Mouse (Mus musculus) brain, adult 2 months (tissue): Measurements from ENCODE around the gene Nol3.
A peak's percentile ranks its signal among the peaks of the same experiment; 100 is the strongest.
"Not testable (repeated sequence)": the region's sequence is repeated elsewhere in the genome, so short reads cannot be mapped to it uniquely, and the experiment has no call there.

ENCODE experiments used
- DNase-seq: peaks from one replicate; pipeline ENCODE4 v3.0.0; 2011; ENCODE audit warnings: low read depth, low spot score

Gene Nol3

DNA sequence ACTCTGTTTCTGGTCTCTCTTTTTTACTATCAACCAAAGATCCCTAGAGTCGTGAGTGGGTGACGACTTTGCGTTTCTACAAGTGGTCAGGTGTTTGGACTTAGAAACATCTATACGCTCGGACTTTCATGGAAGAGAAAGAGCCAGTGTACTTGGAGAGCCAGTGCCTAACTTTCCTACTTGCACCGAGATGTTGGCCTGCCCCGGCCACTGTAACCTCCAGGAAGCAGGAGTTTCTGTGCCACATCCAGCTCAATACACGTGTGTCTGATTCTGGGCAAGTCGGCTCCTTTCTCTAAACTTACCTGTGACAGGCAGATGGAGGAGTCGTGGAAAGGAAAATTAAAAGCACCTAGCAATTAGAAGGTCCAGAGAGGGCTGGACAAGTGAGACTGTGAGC, at the start of gene Nol3:
Nol3 (plus strand) TSS at position 301 of the 400 bp plus-strand sequence.
- no peak for DNase-seq

DNA sequence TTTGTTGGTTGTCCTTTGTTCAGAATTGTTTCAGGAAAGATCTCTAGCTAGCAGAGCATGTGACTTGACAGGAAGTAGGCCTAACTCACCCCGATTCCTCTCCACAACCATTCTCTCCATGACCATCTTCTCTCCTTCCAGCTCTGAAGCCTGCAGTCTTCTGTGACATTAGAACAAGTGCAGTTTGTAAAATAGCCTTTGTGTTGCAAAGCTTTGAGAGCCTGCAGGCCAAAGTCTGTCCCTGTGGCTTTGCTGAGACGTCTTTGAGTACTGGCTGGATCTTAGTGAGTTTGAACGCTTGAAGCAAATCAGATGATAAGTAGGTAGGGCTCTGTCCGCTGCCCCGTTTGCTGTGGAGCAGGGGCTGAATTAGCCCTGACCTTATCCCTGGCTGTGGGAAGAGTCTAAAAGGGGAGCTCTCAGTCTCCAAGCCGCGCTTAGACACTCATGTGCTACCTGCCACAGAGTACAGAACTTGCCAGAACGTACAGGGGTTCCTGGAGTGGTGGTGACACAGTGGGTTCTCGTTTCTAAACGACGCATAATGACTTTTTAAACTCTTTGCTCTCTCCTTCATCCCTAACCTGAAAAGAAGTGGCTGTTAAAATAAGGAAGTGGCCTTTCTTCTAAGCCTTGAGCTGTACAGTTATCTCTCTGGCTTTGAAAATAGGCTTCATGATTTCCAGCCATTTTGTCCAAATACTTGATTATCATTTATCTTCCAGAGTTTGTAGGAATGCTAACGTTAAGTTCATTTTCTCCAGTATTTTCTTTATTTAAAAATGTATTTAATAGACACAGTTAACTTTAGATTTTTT, 44.2 kb upstream of the Nol3 start:
- DNase-seq = no peak

DNA sequence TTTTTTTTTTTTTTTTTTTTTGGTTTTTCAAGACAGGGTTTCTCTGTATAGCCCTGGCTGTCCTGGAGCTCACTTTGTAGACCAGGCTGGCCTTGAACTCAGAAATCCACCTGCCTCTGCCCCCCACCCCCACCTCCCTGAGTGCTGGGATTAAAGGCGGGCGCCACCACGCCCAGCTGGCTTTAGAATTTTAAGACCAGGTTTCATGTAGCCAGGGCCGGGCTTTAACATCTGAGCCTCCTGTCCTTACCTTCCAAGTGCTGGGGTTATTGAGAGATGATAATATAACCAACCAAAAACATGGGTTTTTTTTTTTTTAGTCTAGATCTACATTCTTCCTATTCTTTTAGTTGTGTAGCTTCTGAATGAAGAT, 43.6 kb upstream of the Nol3 start:
- not testable (repeated sequence) for DNase-seq

DNA sequence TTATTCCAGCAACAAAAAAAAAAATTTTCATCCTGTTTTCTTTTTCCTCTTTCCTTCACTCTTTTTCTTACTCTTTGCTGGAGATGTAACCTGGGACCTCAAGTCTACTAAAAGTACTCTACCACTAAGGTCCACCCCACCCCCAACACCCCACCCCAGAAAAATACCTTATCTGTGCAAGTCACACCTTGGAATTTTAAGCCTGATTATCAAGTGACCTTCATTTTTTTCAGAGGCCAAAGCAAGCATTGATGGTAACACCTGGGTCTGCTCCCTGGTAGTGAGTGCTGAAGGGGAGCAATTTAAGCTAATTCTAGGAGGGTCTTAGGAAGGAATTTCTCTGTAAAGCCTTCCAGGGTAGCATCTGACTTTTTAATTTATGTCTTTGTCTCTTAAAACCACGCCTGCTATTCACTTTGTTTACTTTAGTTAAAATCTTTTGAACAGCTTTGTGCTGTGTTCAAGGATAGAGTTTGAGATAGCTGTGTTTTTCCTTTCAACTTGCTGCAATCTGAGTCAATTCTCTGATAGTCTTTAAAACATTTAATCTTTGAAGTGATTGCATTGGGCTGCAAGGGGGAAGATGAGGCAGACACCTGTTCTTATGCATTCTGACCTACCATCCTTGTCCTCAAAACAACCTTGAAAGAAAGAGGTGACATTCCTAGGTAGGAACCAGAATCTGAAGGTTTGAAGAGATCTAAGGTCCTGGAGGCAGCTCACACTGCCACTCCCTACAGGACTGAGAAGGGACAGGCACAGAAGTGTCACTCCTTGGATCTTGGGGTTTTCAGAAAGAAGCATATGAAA, 42.6 kb upstream of the Nol3 start:
- no peak for DNase-seq

DNA sequence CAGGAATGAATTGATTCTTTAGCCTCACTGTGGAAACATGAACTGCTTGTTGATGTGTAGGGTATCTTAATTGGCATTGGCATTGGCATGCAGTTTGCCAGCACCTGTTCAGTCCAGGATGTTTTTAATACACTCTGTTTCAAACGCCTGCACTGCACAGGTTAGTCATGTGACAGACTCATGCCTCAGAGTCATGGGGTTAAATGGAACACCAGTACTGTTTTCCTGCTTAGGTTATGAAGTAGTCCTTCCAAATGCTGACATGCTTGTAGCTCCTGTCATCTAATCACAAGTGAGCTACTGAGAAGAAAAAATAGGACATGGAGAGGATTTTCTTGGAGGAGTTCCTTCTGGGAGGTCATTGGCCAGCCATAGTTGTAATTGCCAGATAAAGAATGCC, 40.7 kb upstream of the Nol3 start:
- DNase-seq = no peak

DNA sequence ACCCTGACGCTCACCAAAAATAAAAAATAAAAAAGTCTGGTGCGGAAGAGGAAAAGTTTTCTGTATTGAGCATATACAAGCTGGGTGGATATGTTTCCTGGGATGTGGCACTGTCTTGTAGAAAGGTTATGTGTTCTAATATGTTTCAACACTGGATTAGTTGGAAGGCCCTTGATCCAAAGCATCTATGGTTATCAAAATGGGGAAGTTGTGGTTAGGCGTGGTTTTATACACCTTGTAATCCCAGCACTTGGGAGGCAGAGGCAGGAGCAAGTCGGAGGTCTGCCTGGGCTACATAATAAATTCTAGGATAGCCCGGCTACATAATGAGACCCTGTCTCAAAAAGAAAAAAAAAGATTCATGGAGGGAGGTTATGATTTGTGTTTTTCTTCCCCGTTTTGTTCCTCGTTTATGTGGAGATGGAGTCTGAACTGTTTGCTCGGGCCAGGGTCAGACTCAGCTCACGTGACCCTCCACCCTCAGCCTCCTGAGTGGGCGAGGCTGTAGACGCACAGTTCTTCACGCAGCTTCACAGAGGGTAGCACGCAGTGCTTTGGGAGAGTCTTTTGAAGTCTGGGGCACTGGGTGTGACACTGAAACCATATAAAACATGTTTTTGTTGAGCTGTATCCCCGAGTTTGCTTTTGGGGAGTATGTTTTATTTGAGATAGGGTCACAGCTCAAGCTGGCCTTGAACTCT, 38.3 kb upstream of the Nol3 start:
- no peak for DNase-seq

DNA sequence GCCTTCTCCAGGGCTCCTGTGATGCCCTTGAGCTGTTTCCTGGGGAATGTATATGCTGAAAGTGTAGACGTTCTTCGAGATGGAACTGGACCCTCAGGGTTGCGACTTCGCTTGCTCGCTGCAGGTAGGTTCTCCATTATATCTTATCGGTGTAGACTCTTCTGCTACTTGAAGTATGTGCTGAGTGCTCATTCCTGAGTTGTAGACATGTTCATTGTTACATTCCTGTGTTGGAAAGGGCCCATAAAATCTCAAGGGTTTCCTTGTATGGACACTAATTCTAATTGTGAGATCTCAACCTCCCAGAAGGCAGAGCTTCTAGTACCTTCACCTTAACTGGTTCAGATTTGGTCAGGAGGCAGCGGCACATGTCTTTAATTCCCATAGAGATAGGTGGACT, 34.9 kb upstream of the Nol3 start:
- no peak for DNase-seq

DNA sequence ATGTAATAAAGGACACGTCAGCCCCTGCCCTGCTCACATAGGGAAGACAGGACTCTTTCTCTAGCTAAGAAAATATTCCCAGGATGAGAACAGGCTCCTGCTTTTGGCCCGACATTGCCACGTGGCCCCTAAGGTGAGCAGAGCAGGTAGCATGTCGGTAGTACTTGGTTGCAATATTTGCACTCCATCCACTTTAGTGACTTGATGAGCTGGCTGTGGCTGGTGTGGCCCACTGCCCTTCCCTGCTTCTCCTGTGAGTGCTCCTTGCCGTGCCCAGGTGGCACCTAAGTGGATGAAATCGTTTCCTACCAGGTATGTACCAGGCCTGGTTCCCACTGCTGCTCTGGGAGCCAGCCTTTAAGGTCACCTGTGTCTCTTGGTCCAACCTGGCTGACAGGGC, 24.0 kb upstream of the Nol3 start:
- no peak for DNase-seq

DNA sequence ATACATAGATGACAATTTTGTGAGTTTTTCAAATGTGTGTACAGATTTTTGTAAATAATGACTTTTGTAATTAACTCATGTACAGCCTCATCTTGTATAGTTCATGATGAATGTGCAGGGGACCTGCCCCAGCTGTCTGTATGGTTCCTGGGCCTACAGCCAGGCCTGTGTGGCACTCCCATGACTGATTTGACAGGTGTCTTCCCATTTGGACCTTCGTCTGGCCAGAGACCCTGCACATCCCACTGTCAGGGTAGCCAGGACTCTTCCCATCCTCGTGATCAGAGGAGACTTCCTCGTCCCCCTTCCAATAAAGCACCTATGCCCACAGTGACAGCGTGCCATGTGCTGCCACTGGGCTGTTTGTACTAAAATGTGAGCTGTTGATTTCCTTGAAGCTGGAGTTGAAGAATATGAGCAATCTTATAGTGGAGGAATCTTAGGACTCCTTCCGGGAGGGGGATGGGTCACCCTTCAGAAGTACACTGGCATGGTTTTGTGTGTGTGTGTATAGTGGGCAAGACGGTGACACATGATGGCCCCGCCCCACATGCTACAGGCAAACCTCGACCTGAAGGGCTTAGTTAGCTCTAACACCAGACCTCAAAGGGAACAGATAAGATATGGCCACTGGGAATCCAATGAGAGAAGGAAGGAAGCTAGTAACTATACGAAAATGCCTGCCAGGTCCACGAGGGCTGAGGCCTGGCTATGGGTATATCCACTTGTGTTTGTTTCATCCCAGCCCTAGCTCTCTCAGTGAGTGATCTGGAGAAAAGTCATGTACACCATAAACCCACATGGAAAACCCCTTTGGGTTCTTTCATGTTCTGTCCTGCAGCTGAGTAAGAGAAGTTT, 23.0 kb upstream of the Nol3 start:
- DNase-seq = no peak

DNA sequence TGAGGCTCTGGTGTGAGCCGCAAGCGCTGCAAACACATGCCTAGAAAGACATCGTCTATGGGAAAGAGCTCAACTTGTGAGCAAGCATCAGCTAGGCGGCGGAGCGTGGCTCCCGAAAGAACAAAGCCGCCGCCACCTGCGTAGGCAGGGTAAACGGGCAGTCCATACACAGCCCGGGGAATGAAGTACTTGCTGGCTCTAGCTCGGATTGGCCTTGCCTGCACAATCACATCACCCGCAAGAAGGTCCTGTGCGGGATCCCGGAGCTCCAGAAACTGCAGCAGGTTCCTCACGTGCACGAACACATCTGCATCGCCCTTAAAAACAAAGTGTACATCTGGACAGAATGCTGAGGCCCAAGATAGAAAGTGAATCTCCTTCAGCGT, 22.2 kb upstream of the Nol3 start:
- DNase-seq = no peak

DNA sequence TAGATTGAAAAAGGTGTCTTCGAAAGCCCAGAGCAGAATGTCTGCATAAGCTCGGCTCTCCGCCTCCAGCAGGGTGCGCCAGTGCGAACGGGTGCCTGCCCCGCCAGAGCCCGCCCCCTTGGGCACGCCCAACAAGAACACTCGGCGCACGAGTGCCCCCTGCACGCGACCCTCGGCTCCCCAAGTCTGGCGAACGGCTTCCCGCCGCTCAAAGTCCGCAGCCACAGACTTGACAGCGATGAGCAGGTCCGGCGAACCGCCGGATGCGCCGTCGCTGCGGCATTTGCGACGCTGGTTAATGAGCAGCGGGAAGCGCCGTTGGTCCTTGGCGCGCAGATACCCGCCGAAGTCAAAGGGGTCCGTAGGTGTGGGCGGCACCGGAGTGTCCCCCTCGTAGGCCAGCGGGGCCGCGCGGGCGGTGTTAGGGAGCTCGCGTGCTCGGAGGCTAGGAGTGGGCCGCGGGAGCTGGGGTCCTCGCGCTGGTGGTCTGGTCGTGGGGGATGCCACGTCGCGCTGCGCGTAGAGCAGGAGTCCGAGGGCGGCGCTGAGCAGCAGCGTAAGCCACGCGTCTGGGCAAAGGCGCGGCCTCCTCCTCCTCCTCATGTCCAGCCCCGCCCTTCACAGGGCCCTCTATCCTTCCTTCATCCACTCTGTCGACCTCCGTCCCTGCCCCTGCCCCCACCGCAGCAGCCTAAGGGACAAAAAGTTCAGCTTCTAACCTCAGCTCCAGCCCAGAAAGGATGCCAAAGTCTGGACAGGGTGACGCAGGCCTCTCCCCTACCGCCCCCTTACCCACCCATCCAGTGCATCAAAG, 21.6 kb upstream of the Nol3 start:
- DNase-seq = peak; percentile 91

DNA sequence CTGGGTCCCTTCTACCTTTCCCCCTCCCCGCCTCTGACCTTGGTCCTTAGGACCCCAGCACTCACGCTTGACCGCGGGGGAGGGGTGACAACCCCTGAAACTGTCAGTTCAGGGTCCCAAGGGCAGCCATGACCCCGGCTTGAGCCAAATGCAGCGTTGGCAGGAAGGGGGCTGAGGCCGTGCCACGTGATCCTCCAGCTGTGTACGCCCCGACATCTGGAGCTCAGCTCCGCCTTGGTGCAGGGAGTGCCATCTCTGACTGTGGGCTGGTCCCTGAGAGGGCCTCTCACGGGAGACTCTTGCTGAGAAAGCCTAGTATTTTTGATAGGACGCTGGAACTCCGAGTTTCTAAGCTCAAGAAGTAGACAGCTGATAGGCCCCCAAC, 21.0 kb upstream of the Nol3 start, which contains the start of gene B3gnt9:
B3gnt9 (minus strand) TSS at position 188 of the 385 bp plus-strand sequence.
- DNase-seq = peak; percentile 80

DNA sequence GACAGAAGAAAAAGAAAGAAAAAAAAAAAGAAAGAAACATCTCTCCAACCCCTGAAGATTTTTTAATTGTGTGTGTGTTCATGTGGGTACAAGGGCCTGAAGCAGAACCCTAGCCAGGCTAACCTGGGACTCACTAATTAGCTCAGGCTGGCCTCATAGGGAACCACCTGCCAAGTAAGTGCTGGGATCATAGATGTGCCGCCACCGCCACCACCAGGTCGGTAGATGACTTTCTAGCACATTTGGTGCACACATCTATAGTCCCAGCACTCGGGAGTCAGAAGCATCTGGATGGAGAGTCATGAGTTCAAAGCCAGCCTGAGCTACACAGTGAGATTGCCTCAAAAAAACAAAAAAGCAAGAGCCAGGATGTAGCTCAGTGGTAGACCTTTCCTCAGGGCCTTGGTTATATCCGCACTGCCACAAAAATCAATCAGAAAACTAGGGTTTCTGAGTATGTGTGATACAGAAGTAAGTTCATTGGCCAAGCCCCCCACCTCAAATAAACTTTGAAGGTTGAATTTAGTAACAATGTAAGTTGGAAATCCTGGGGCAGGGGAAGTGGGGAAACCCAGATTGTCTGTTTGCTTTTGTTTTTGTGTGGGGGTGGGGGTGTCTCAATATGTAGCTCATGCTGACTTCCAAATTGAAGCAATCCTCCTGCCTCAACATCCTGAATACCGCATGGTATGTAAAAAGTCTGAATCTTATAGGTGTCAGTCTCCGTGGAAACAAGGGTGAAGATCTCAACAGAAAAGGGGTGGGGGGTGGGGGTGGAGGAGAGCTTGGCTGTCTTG, 18.4 kb upstream of the Nol3 start:
- DNase-seq = no peak

DNA sequence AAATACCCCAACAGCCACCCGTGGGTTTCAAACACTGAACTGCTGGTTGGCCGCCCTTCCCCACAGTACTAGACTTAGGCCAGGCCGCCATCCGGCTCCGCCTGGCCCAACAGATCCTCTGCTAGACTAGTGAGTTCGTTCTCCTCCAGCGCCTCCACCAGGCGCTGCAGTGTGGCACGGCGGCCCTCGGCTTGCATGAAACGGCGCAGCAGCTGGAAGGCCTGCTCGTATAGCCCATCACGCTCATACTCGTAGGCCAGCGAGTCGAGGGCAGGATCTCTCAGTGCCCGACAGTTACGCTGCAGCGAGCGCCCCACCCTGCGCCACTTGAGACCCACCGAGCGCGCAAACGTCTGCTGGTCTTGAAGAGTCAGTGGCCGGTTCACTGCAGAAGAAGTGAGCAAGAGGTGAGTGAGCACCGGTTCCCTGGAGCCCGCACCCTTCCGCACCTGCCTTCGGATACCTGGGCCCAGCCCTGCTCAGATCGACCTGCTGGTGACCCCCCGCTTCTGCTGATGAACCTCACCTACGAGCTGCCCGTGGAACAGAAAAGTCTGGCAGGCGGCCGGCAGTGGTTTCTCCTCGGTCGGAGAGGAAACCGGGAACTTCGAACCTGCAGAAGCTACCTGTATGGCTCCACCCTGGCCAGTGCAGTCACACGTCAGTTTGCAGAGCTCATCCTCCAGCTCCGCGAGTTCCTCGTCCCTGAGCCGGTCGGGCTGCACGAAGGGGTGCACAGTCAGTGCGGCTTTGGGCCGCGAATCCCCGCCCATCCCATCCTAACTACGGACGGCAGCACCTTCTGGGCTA, 16.8 kb upstream of the Nol3 start:
- peak; percentile 63 for DNase-seq

DNA sequence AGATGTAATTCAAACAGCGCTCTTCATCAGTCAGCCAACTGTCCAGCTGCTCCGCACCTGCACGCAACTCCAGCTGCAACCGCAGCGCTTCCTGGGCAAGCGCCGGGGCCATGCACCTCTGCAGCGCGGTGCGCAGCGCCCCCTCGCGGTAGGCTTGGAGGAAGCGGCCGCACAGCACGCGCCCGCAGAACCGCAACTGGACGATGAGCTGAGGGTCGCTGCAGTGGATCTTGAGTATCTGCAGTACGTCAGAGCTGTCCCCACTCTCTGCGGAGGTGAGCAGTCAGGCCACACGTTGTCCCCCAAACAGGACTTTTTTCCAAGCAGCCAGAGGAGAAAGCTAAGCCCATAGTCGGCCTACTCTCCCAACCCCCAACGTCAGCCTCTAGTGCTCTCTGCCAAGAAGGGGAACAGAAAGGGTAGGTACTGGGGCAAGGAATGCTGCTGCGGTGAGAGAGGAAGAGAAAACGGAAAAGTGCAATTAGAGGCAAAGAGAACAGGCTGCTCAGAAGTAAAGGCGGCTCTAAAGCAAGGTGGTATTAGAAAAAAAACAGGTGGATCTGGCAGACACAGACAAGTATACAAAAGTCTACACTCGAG, 16.1 kb upstream of the Nol3 start:
- DNase-seq = peak; percentile 82

DNA sequence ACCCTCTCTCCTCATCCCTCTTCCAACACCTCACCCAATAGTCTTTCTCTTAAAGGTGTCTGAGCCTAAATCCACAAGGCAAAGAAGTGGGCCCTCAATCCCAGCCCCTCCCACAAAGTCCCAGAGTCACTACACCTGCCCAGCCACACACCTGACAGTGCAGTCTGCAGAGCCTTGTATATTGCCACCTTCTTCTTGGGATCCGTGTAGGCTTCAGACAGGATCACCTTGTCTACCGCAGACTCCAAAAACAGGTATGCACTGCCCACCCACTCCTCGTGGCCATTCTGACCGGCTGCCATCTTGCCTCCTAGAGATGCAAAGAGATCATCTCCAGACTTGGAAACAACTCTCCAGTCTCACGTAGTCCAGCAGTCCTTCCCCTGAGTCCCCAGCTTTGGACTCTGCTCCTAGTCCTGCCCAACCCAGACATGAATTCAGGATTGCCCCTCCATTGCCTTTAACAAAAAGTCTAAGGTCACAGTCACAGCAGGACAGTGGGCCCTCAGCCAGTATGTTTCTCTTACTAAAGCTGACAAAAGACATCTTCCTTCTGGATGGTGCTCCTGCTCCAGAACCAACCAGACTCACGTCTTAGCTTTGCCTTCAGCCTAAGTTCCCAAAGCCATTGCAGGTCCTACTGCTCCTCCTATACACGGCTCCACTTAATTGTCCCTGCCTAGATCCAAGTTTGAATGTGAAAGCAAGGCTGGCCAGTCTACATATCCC, 15.4 kb upstream of the Nol3 start:
- no peak for DNase-seq

DNA sequence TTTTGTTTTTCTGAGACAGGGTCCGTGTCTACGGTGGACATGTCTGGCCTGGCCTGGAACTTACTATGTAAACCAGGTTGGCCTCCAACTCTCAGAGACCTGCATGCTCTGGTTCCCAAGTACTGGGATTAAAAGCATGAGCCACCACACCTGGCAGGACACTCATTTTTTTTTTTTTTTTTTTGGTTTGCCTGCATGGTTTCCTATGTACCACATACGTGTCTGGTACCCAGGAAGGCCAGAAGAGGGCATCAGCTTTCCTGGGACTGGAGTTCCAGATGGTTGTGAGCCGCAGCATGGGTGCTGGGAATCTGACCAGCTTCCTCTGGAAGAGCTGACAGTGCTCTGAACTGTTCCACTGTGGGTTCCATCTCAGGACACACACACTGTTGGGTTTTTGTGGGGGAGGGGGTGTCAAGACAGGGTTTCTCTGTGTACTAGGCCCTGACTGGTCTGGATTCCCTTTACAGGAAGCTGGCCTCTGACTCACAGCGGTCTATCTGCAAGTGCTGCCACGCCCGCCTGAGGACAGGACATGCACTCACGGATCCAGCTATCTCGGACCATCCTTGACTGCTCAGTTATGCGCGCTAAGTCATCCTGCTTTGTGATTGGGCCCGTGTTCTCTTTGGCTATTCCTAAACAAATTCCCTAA, 14.5 kb upstream of the Nol3 start:
- no peak for DNase-seq
